Mouse (Mus musculus) embryonic fibroblast, embryonic 13.5 days (primary cell): ENCODE results near the gene Nek9.

ENCODE experiments used
- CTCF ChIP-seq: IDR thresholded peaks from 2 replicates; pipeline ENCODE4 v1.5.1; 2011; ENCODE audit warnings: mild to moderate bottlenecking, control low read depth, low read length, moderate library complexity, borderline replicate concordance; ENCODE audit not compliant: insufficient read depth
- POLR2A ChIP-seq: IDR thresholded peaks from 2 replicates; pipeline ENCODE4 v1.6.1; 2011; ENCODE audit warnings: low read depth, mild to moderate bottlenecking, control low read depth, low read length, moderate library complexity

DNA sequence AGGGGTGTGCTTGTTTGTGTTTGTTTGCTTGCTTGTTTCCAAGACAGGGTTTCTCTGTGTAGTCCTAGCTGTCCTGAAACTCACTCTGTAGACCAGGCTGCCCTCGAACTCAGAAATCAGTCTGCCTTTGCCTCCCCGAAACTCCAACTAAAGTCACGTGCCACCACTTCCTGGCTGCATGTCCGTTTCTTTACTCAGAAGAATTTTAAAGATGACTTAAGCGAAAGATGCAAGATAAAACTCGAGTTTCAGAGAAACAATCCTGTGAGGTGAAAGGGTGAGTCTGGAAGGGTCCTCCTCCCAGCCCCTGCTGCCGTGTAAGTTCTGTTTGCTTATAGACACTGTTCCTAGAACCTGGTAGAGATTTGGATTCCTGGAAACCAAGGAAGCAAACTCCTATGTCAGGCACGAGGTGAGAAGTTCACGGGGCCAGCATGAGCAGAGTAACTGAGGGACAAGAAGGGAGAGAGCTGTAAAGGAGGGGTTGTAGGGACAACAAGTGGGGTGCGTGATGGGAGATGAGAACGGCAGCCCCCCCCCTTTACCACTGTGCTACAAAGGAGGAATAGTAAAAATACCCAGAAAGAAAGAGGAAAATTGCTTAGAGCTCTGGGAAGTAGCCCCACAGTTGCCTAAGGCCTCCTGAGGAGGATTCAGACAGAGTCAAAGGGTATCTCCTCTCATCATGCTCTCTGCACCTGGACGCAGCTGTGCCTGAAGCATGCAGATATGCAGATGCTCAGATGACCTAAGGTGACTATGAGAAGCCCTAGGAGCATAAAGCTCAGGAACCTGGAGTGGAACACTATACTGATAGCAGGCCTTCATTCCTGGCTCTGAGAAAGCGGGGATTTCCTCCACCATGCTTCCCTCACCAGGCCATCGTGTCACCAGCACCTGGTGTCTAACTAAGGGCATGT is 43.9 kb upstream of the Nek9 start:
- TF ChIP-seq CTCF (no peak), POLR2A (no peak)
